Mouse (Mus musculus): ENCODE data around the gene Adgrf1. TPM values are rescaled to one million over a fixed set of nuclear protein-coding genes. Genes with fewer than 3 reads are reported as not detected.

The Adgrf1 gene
- polyA plus RNA-seq, 1 experiment from 2014 or later = not detected

DNA sequence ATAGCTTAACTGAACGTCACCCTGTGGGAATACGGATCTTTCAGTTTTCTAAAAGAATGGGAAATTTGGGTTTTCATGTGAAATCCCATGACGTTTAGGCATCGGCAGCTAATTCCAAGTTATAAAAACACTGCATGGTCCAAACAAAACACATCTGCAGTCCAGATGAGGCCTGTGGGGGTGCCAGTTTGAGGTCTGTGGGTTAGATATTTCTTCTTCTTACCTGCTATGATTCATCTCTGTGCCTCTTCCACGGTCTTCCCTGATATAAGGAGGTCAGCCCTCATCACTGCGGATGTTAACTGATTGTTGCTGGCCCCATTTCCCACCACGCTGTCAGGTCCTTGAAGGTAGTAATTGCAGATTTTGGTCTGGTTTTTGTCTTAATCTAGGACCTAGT is 5.4 kb upstream of the Adgrf1 start:
- no peak overlapping the region for H3K27ac ChIP-seq
- no peak overlapping the region for H3K4me2 ChIP-seq (replicated peaks)
- no peaks in the 10 kb centered on the region for H3K4me1 ChIP-seq (replicated peaks; ENCODE audit: control insufficient read depth, insufficient read depth, low read length)
- H3K9me3 ChIP-seq (ENCODE audit: control insufficient read depth, low read length) = peaks cover 6% of the 10 kb centered on the region
- DNase-seq (ENCODE audit: low spot score) = no peak
- H3K36me3 ChIP-seq (replicated peaks; ENCODE audit: control insufficient read depth, insufficient read depth) = no peaks in the 10 kb centered on the region
- WGBS = 80% methylated on average over 7 of the region's 7 CpGs
- no peaks in the 10 kb centered on the region for H3K27me3 ChIP-seq (ENCODE audit: control insufficient read depth, insufficient read depth, low read length)
- ATAC-seq (ENCODE audit: low FRiP score) = 0 out of 2 replicates have a peak, but pooled peaks have one; percentile 6
- no peak overlapping the region for H3K4me3 ChIP-seq (replicated peaks; ENCODE audit: low read length)
- H3K9ac ChIP-seq = no peak overlapping the region

DNA sequence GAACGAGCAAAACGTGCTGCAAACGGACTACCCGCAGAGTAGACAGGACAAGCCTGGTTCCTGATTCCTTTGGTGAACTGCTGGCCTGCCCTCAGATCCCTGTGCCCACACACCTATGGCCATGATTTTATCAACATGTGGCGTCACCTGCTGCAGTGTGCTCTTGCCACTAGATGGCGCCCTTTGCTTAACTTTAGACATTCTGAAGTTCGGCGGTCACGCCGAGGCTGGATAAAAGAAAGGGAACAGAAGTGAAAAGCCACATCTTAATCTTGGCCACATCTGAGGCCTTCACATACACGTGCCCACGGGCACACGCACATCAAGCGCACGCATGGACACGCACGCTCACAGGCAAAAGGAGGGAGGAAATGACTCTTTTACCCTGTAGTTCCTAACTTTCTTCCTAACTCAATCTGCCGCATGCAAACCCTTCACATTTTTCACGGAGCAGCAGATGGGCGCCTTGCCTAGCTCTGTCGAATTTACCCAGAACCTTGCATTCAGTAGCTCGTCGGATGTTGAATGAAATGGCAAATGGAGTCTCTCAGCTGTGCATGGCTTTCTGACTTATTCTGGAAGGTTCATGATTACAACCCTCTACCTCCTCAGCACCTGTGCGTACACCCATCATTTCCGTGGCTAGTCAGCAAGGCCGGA is 4.8 kb upstream of the Adgrf1 start:
- no peaks in the 10 kb centered on the region for H3K4me1 ChIP-seq (replicated peaks; ENCODE audit: control insufficient read depth, insufficient read depth, low read length)
- WGBS = 24% methylated on average over 26 of the region's 26 CpGs
- H3K9ac ChIP-seq = no peak overlapping the region
- DNase-seq (ENCODE audit: low spot score) (peak; percentile 97), ATAC-seq (ENCODE audit: low FRiP score) (peak; percentile 89)
- no peak overlapping the region for H3K27ac ChIP-seq
- no peaks in the 10 kb centered on the region for H3K36me3 ChIP-seq (replicated peaks; ENCODE audit: control insufficient read depth, insufficient read depth)
- H3K4me3 ChIP-seq (replicated peaks; ENCODE audit: low read length) = no peak overlapping the region
- 0 out of 2 replicates have a peak overlapping the region, but pooled peaks have one; percentile 9 for H3K4me2 ChIP-seq (replicated peaks)
- no peaks in the 10 kb centered on the region for H3K27me3 ChIP-seq (ENCODE audit: control insufficient read depth, insufficient read depth, low read length)
- H3K9me3 ChIP-seq (ENCODE audit: control insufficient read depth, low read length) = peaks cover 6% of the 10 kb centered on the region

DNA sequence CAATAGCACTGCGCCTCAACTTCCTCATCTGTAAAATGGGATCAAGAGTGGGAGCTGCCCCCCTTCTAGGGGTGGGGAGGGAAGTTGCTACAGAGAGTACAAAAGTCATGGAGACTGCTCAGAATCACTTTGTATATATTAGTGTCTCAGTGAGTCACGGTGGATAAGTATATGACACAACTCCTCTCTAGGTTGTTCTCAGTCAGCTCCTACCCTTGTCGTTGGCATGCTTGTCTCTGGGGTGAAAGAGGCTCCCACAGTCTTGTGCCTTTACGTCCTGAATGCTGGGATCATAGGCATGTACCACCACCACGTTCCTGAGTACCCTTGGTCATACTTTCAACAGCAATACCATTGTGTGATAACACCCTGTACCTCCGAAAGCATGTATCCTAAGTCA is 4.2 kb upstream of the Adgrf1 start:
- H3K4me2 ChIP-seq (replicated peaks) = no peak overlapping the region
- WGBS = 95% methylated on average over 6 of the region's 6 CpGs
- H3K4me1 ChIP-seq (replicated peaks; ENCODE audit: control insufficient read depth, insufficient read depth, low read length) = no peaks in the 10 kb centered on the region
- no peak for DNase-seq (ENCODE audit: low spot score)
- no peak for ATAC-seq (ENCODE audit: low FRiP score)
- peaks cover 6% of the 10 kb centered on the region for H3K9me3 ChIP-seq (ENCODE audit: control insufficient read depth, low read length)
- H3K27me3 ChIP-seq (ENCODE audit: control insufficient read depth, insufficient read depth, low read length) = no peaks in the 10 kb centered on the region
- H3K9ac ChIP-seq = no peak overlapping the region
- no peak overlapping the region for H3K27ac ChIP-seq
- H3K36me3 ChIP-seq (replicated peaks; ENCODE audit: control insufficient read depth, insufficient read depth) = no peaks in the 10 kb centered on the region
- H3K4me3 ChIP-seq (replicated peaks; ENCODE audit: low read length) = no peak overlapping the region

DNA sequence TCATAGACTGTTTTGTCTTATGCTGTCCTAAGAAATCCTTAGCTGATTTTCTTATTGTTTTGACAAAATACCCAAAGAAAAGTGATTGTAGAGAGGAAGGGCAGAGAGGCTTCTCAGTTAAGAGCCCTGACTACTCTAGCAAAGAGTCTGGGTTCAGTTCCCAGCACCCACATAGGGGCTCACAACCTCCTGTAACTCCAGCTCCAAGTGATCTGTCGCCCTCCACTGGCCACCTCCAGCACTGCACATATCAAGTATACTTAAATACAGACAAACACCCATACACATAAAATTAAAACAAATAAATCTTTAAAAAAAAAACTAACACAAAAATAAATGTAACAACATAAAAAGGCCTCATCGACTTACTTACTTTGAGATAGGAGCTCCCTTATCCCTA is 3.5 kb upstream of the Adgrf1 start:
- no peak overlapping the region for H3K4me3 ChIP-seq (replicated peaks; ENCODE audit: low read length)
- ATAC-seq (ENCODE audit: low FRiP score) (no peak), DNase-seq (ENCODE audit: low spot score) (no peak)
- peaks cover 6% of the 10 kb centered on the region for H3K9me3 ChIP-seq (ENCODE audit: control insufficient read depth, low read length)
- no peak overlapping the region for H3K9ac ChIP-seq
- no peak overlapping the region for H3K4me2 ChIP-seq (replicated peaks)
- 93% methylated on average over 2 of the region's 2 CpGs for WGBS
- H3K27ac ChIP-seq = no peak overlapping the region
- H3K4me1 ChIP-seq (replicated peaks; ENCODE audit: control insufficient read depth, insufficient read depth, low read length) = no peaks in the 10 kb centered on the region
- no peaks in the 10 kb centered on the region for H3K36me3 ChIP-seq (replicated peaks; ENCODE audit: control insufficient read depth, insufficient read depth)
- H3K27me3 ChIP-seq (ENCODE audit: control insufficient read depth, insufficient read depth, low read length) = no peaks in the 10 kb centered on the region

DNA sequence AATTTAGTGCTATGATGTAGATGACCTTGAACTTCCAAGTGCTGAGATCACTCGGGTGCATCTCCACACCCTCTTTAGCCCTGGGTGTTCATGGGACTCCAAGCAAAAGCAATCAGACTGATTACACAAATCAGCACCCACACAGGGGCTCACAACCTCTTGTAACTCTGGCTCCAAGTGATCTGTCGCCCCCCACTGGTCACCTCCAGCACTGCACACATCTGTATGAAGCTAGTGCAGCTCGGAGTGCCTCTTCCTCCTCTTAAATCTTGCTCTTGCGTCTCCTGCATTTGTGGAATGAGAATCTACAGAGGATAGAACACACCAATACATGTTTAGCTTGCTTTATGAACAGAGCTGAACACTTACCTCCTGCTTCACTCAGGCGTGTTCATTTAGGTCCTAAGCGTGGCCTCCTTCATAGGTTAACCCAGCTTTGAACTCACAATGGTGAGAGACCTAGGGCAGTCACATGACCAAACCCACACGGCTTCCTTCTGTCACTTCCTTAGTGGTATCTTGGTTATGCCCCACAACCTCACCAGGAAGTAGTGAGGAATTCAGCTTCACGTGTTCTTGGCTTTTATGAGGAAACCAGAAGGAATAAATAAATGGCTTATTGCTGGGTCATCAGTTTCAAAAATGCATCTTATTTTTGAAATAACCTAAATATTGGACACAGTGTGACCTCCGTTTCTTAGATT is 2.9 kb upstream of the Adgrf1 start:
- WGBS = 96% methylated on average over 9 of the region's 9 CpGs
- Histone ChIP-seq H3K9ac (no peak overlapping the region), H3K4me1 (replicated peaks; ENCODE audit: control insufficient read depth, insufficient read depth, low read length) (no peaks in the 10 kb centered on the region), H3K27me3 (ENCODE audit: control insufficient read depth, insufficient read depth, low read length) (no peaks in the 10 kb centered on the region), H3K36me3 (replicated peaks; ENCODE audit: control insufficient read depth, insufficient read depth) (no peaks in the 10 kb centered on the region), H3K9me3 (ENCODE audit: control insufficient read depth, low read length) (peaks cover 4% of the 10 kb centered on the region), H3K4me3 (replicated peaks; ENCODE audit: low read length) (no peak overlapping the region), H3K27ac (no peak overlapping the region), H3K4me2 (replicated peaks) (no peak overlapping the region)
- ATAC-seq (ENCODE audit: low FRiP score) (no peak), DNase-seq (ENCODE audit: low spot score) (no peak)

DNA sequence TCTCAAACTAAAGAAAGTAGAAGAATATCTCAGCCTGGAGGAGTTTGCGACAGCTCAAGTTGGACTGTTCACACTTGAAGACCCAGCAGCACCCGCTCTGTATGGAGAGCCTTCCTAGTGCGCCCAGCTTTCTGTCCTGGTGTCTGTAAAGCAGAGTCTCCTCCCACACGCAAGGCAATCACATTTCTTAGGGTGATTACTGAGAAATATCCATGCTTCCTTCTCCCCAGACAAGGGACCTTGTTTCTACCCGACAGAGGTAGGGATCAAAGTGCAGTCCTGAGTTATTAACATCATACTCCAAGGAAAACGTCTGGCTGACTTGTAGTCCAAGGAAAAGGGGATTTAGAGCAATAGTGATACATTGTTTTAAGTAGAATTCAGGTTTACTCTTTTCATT is 6.1 kb downstream of the Adgrf1 start:
- DNase-seq (ENCODE audit: low spot score) = no peak
- Histone ChIP-seq H3K4me3 (replicated peaks; ENCODE audit: low read length) (no peak overlapping the region), H3K36me3 (replicated peaks; ENCODE audit: control insufficient read depth, insufficient read depth) (no peaks in the 10 kb centered on the region), H3K27me3 (ENCODE audit: control insufficient read depth, insufficient read depth, low read length) (no peaks in the 10 kb centered on the region), H3K9ac (no peak overlapping the region), H3K4me1 (replicated peaks; ENCODE audit: control insufficient read depth, insufficient read depth, low read length) (no peaks in the 10 kb centered on the region), H3K27ac (no peak overlapping the region), H3K4me2 (replicated peaks) (no peak overlapping the region), H3K9me3 (ENCODE audit: control insufficient read depth, low read length) (no peaks in the 10 kb centered on the region)
- WGBS = 86% methylated on average over 6 of the region's 6 CpGs
- no peak for ATAC-seq (ENCODE audit: low FRiP score)

DNA sequence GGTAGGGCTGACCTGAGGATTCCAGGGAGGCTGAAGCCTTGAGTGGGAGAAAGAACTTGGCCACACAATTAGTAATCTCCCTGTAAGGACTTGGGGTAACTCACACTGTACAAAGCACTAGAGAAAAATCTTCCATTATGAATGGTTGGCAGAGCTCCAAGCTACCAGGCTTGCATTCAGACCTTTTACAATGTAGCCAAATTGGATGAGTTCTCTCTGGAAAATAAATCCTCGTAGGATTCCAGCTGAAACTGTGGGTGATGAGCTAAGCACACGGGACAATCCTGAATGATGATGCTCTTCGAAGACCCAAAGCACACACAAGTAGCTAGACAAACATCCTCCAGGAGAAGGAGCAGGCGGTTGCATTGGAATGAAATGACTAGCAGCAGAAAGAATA is 7.1 kb downstream of the Adgrf1 start:
- no peaks in the 10 kb centered on the region for H3K9me3 ChIP-seq (ENCODE audit: control insufficient read depth, low read length)
- peak; percentile 59; the same call in 1 of the 2 replicates for ATAC-seq (ENCODE audit: low FRiP score)

DNA sequence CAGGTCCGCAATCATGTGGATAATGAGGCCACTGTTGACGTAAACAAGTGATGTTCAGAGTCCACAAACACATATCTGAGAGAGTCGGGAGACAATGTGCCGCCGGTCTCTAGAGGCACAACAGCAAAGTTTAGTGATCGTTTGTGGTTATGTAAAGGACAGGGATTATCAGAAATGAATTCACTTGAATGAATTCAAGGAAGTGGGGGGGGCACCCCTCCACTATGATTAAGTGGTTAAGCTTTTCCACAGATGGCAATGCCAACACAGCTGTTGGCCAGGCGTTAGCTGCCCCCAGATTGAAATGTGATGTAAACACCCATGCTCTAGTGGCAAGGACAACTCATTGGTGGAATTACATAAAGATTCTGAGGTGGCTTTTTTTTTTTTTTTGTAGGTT is 9.5 kb downstream of the Adgrf1 start:
- H3K36me3 ChIP-seq (replicated peaks; ENCODE audit: control insufficient read depth, insufficient read depth) = no peaks in the 10 kb centered on the region
- H3K27me3 ChIP-seq (ENCODE audit: control insufficient read depth, insufficient read depth, low read length) = no peaks in the 10 kb centered on the region
- no peak overlapping the region for H3K4me2 ChIP-seq (replicated peaks)
- no peaks in the 10 kb centered on the region for H3K9me3 ChIP-seq (ENCODE audit: control insufficient read depth, low read length)
- H3K4me1 ChIP-seq (replicated peaks; ENCODE audit: control insufficient read depth, insufficient read depth, low read length) = no peaks in the 10 kb centered on the region
- no peak overlapping the region for H3K9ac ChIP-seq
- no peak for ATAC-seq (ENCODE audit: low FRiP score)
- no peak overlapping the region for H3K27ac ChIP-seq
- DNase-seq (ENCODE audit: low spot score) = no peak
- no peak overlapping the region for H3K4me3 ChIP-seq (replicated peaks; ENCODE audit: low read length)
- WGBS = 88% methylated on average over 7 of the region's 7 CpGs

More for the DNA sequence above, 7.1 kb downstream of the Adgrf1 start:
- Histone ChIP-seq H3K4me2 (replicated peaks) (no peak overlapping the region), H3K9ac (no peak overlapping the region), H3K27ac (no peak overlapping the region; the same call in 1 of the 2 replicates), H3K36me3 (replicated peaks; ENCODE audit: control insufficient read depth, insufficient read depth) (no peaks in the 10 kb centered on the region), H3K27me3 (ENCODE audit: control insufficient read depth, insufficient read depth, low read length) (no peaks in the 10 kb centered on the region), H3K4me1 (replicated peaks; ENCODE audit: control insufficient read depth, insufficient read depth, low read length) (no peaks in the 10 kb centered on the region), H3K4me3 (replicated peaks; ENCODE audit: low read length) (no peak overlapping the region)
- 64% methylated on average over 4 of the region's 4 CpGs for WGBS
- DNase-seq (ENCODE audit: low spot score) = peak; percentile 68

DNA sequence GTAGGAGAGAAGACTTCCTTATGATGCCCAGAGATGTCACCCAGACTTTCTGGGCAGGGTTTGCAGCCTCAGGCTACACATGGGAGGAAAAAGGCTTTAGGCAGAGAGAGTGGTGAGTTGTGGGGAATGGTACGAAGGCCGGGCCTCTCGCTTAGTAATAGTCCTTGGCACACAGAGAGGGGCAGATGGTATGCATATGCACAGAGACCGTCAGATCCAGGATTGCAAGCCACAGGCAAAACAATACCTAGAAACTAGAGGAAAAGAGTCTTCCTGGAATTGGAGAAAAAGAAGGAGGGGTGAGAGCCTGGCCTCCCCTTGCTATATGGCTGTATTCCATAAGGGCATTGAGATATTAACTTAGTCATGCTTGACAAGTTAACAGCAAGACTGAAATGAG is 12.2 kb downstream of the Adgrf1 start:
- no peak for DNase-seq (ENCODE audit: low spot score)
- 79% methylated on average over 4 of the region's 4 CpGs for WGBS

More for the DNA sequence above, 12.2 kb downstream of the Adgrf1 start:
- Histone ChIP-seq H3K4me1 (replicated peaks; ENCODE audit: control insufficient read depth, insufficient read depth, low read length) (no peaks in the 10 kb centered on the region), H3K4me2 (replicated peaks) (no peak overlapping the region), H3K4me3 (replicated peaks; ENCODE audit: low read length) (no peak overlapping the region), H3K9me3 (ENCODE audit: control insufficient read depth, low read length) (no peaks in the 10 kb centered on the region), H3K27ac (no peak overlapping the region), H3K27me3 (ENCODE audit: control insufficient read depth, insufficient read depth, low read length) (no peaks in the 10 kb centered on the region), H3K9ac (no peak overlapping the region), H3K36me3 (replicated peaks; ENCODE audit: control insufficient read depth, insufficient read depth) (no peaks in the 10 kb centered on the region)
- ATAC-seq (ENCODE audit: low FRiP score) = no peak

Data from hindbrain, embryonic 14.5 days (tissue).